Mouse (Mus musculus) hindbrain, embryonic 13.5 days (tissue): ENCODE measurements at regions not wholly inside any gene's neighbourhood (a gene's known extent, or its start where the extent isn't known, plus 50 kb on each side); places are given as distances from the start of the nearest gene placed in this dataset.

Experiments
- ATAC-seq: fragments of 200-750 bp; cut with Nextera tagmentation; 2 replicates; pipeline ENCODE4 v1.8.0; 2017; ENCODE audit warnings: moderate TSS enrichment; ENCODE audit not compliant: low FRiP score
- H3K27ac ChIP-seq: fragments of 300-500 bp; sonication (generic); 2 replicates; pipeline ENCODE4 v1.5.1; 2015; ENCODE audit warnings: inconsistent platforms, mild to moderate bottlenecking, moderate library complexity
- H3K27me3 ChIP-seq: fragments of 300-500 bp; sonication (generic); 2 replicates; pipeline ENCODE4 v1.6.1; 2015; ENCODE audit warnings: mild to moderate bottlenecking, inconsistent platforms
- H3K36me3 ChIP-seq: fragments of 300-500 bp; sonication (generic); 2 replicates; pipeline ENCODE4 v1.6.1; 2015; ENCODE audit warnings: mild to moderate bottlenecking, inconsistent platforms
- H3K4me1 ChIP-seq: fragments of 300-500 bp; sonication (generic); replicated peaks from 2 replicates; pipeline ENCODE4 v1.6.1; 2015; ENCODE audit warnings: inconsistent platforms
- H3K4me2 ChIP-seq: fragments of 300-500 bp; sonication (generic); 2 replicates; pipeline ENCODE4 v1.6.1; 2015; ENCODE audit warnings: inconsistent platforms, mild to moderate bottlenecking, moderate library complexity
- H3K4me3 ChIP-seq: fragments of 300-500 bp; sonication (generic); 2 replicates; pipeline ENCODE4 v1.5.1; 2015; ENCODE audit warnings: mild to moderate bottlenecking, inconsistent platforms
- H3K9ac ChIP-seq: fragments of 300-500 bp; sonication (generic); 2 replicates; pipeline ENCODE4 v1.6.1; 2015; ENCODE audit warnings: mild to moderate bottlenecking, inconsistent platforms
- H3K9me3 ChIP-seq: fragments of 300-500 bp; sonication (generic); 2 replicates; pipeline ENCODE4 v1.6.1; 2016; ENCODE audit warnings: inconsistent platforms
- WGBS: fragments of 180-500 bp; shearing (Covaris S2); methylation state at CpG from one replicate; pipeline ENCODE4 v1.1.7; 2015; 5-methylcytosine and 5-hydroxymethylcytosine counted together

DNA sequence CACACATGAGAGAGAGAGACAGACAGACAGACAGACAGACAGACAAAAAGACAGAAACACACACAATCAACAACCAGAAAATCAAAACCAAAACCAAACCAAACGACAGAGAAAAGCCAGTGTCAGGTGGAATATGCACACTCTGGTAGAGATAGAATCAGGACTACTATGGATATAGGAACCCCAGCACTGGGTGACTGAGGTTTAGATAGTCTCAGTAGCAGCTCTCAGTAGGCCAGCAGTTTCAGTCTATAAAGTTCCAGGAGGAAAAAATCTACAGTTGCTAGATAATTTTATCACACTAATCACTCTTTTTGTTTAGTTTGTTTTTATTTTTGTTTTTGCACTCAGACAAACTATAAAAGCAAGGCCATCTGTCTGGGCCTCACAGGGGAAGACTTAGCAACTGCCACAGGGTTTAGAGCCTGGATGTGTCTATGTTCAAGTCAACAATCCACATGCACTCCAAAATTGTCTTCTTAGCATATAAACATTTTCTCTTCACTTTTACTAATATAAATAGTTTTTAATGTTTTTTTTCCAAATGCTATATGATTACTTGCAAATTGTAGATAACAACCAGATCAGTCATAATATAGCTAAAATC lies 718.2 kb downstream of the Trim52 start:
- no peaks in the 10 kb centered on the region for H3K27me3 ChIP-seq
- no peaks in the 10 kb centered on the region for H3K36me3 ChIP-seq
- H3K4me2 ChIP-seq = no peak overlapping the region
- H3K9me3 ChIP-seq = no peaks in the 10 kb centered on the region
- no peak overlapping the region for H3K27ac ChIP-seq
- WGBS = 89% methylated on average over 1 of the region's 1 CpGs
- no peak for ATAC-seq
- H3K4me1 ChIP-seq = no peaks in the 10 kb centered on the region
- no peak overlapping the region for H3K4me3 ChIP-seq
- H3K9ac ChIP-seq = no peak overlapping the region

DNA sequence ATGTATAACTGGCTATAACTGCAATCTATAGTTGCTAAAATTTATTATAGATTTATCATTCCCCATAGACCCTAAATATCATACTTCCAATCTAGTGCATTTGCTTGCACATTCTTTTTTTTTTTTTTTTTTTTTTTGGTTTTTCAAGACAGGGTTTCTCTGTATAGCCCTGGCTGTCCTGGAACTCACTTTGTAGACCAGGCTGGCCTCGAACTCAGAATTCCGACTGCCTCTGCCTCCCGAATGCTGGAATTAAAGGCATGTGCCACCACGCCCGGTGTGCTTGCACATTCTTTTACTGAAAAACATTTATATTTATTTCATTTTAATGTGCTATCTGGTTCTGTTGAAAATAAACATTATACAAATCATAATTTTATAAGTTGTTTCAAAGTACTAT lies 729.7 kb downstream of the Trim52 start:
- H3K4me1 ChIP-seq = no peaks in the 10 kb centered on the region
- no peaks in the 10 kb centered on the region for H3K27me3 ChIP-seq
- H3K9ac ChIP-seq = no peak overlapping the region
- no peak overlapping the region for H3K4me3 ChIP-seq
- no peaks in the 10 kb centered on the region for H3K9me3 ChIP-seq
- no peak for ATAC-seq
- no peak overlapping the region for H3K27ac ChIP-seq
- no peaks in the 10 kb centered on the region for H3K36me3 ChIP-seq
- WGBS = 77% methylated on average over 5 of the region's 5 CpGs
- no peak overlapping the region for H3K4me2 ChIP-seq

DNA sequence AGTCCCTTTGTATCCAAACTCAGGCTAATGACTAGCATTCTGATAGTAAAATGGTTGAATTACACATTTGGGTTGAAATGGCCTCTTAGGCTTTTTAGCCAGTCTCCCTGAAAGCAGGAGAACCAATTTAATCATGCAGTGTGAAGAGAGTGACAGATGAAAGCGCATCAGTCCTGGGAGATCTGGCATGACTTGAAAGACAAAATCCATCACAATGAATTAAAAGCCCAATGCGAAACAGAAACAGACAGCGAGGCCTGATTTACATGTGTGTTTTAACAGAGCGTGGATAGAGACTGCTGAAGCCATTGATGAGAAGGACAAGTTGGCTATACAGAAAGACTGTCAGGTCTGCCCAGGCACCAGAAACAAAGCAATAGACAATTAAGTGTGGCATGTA lies 730.2 kb downstream of the Trim52 start:
- Histone ChIP-seq H3K4me3 (no peak overlapping the region), H3K27ac (no peak overlapping the region), H3K4me2 (no peak overlapping the region), H3K36me3 (no peaks in the 10 kb centered on the region), H3K27me3 (no peaks in the 10 kb centered on the region), H3K9me3 (no peaks in the 10 kb centered on the region), H3K9ac (no peak overlapping the region), H3K4me1 (no peaks in the 10 kb centered on the region)
- WGBS = 19% methylated on average over 4 of the region's 4 CpGs
- peak; percentile 77 for ATAC-seq
